Mouse (Mus musculus): ENCODE results near the gene Smim1.

Smim1 gene

DNA sequence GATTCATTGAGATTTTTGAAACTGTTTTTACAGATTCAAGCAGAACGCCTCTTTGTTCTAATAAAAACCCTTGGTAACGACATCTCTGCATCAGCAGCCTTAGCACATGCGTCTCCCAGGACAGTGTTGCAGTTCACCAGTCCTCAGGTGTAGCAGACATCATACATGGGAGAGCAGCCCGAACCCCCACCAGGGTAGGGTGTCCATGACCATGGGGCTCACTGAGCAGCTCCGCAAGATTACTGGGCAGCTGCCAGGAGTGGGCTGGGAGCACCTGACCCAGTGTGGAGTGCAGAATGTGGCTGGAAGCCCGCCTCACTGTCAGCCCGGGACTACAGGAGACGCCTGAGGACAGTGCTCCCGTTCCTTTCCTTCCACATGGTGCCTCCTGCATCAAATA, 4.6 kb downstream of the Smim1 start:
- DNase-seq (ENCODE audit: low read depth, low spot score): no peak

DNA sequence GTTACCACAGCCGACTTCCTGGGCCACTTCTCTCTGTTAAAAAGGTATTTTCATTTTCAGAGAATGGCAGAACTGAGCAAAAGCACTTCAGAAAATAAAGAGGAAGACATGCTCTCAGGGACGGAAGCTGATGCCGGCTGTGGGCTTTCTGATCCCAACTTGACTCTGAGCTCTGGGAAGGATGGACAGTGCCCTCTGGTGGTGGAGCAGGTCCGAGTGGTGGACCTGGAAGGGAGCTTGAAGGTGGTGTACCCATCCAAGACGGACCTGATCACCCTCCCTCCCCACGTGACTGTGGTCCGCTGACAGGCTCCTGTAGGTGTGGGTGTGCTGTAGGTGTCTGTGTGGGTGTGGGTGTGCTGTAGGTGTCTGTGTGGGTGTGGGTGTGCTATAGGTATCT, 6.5 kb downstream of the Smim1 start:
- DNase-seq (ENCODE audit: low read depth, low spot score): peak; percentile 71

DNA sequence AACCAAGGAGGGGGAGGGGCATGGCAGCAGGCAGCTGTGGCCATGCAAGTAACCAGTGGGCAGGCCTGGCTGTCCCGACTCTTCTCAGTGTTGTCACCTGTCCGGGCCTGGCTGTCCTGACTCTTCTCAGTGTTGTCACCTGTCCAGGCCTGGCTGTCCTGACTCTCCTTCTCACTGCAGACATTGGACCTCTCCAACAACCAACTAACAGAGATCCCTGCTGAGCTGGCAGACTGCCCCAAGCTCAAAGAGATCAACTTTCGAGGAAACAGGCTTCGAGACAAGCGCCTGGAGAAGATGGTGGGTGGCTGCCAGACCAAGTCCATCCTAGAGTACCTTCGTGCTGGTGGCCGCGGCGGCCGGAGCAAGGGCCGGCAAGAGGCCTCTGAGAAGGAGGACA, 10.6 kb downstream of the Smim1 start:
- DNase-seq (ENCODE audit: low read depth, low spot score): peak; percentile 43

GRCm38 (mm10) chr4:154012132-154012882, 13.7 kb downstream of the Smim1 start:
- DNase-seq (ENCODE audit: low read depth, low spot score): peak; percentile 47

DNA sequence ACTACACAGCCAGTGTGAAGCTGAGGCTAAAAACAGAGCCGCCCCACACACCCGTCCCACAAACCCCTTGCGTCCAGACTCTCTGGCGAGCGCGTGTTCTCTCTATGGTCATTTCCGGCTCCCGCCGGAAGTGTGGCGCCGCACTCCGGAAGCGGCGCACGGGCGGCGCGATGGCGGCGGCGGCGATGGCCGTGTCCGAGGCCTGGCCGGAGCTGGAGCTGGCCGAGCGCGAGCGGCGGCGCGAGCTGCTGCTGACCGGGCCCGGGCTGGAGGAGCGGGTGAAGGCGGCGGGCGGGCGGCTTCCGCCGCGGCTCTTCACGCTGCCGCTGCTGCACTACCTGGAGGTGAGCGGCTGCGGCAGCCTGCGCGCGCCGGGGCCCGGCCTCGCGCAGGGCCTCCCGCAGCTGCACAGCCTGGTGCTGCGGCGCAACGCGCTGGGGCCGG, 14.4 kb downstream of the Smim1 start, which contains the start of gene Lrrc47:
Gene Lrrc47 (plus strand): TSS at position 86 of the 444 bp plus-strand sequence.
- peak; percentile 97 for DNase-seq (ENCODE audit: low read depth, low spot score)

DNA sequence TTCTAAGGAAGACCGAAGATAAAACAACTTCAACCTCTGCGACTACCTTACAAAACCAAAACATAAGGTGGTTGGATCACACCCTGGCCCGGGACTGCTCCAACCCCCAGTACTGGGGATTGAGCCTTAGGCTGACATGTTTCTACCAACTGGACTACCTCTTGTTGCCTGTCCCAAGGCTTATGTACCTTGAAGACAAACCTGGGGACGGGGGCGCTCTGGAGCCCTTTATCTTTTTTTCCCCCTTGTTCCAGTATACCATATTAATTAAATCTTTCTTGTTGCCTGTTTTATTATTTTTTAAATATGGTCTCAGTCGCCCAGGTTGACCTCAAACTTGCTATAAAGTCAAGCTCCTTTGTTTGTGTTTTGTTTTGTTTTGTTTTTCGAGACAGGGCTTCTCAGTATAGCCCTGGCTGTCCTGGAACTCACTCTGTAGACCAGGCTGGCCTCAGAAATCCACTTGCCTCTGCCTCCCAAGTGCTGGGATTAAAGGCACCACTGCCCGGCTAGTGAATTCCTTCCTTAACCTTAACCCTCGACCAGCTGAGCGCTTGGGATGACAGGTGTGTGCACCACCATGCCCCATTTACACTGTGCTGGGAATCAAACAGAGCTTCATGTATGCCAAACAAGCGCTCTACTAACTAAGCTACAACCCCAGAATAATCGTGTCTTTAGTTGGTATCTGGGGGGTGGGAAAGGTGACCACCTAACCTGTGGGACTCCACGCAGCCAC, 15.0 kb downstream of the Smim1 start:
- DNase-seq (ENCODE audit: low read depth, low spot score): no peak

DNA sequence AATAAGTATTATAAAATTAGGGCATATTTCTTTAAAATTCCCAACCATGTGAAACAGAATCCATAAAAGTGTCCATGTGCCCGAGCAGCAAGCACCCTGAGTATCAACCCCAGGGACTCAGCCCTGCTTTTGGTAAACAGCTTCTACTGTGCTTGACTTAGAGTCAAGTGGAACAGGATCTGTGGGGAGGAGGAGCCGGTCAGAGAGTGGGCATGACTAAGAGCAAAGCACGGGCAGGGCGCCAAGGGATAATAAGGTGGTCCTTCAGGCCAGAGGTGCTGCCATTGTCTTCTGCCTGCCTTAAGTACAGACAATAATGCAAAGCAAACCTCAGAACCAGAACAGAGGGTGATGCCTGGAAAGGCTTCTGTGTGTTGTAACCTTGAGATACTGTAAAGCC, 18.3 kb downstream of the Smim1 start:
- DNase-seq (ENCODE audit: low read depth, low spot score): no peak

DNA sequence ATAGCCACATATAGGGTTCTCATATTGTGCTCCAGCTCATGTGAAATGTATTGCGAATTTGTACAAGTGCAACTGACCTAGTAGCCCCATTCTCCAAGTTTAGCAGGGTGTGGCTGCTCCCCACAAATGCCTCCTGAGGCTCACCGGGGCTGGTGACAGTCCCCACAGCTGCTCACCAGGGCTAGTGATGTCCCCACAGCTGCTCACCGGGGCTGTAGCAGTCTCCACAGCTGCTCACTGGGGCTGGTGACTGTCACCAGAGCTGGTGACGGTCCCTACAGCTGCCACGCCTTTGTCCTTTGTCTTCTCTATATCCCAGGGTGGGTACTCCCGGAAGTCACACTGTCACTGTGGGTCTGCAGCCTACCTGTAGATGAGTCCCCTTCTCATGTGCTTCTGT, 19.8 kb downstream of the Smim1 start:
- DNase-seq (ENCODE audit: low read depth, low spot score): no peak

GRCm38 (mm10) chr4:154005488-154005887, 20.5 kb downstream of the Smim1 start:
- DNase-seq (ENCODE audit: low read depth, low spot score): peak; percentile 52

GRCm38 (mm10) chr4:153993505-153993904, 32.5 kb downstream of the Smim1 start:
- no peak for DNase-seq (ENCODE audit: low read depth, low spot score)

DNA sequence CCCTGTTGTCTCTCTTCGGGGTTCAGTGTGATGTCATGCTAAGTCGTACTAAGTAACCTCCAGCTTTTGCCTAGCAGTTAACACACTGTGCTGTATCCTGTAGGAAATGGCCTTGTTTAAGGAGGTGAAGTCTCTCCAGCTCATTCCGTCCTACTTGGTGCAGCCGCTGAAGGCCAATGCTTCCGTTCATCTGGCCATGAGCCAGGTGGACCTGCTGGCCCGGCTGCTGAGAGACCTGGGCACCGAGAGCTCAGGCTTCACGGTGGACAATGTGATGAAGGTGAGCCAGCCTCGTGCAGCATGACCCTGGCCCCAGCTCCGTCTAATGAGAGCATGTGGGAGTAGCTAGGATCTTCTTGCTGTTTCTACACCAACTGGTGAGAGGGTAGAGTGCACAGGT, 33.3 kb downstream of the Smim1 start:
- DNase-seq (ENCODE audit: low read depth, low spot score): no peak

DNA sequence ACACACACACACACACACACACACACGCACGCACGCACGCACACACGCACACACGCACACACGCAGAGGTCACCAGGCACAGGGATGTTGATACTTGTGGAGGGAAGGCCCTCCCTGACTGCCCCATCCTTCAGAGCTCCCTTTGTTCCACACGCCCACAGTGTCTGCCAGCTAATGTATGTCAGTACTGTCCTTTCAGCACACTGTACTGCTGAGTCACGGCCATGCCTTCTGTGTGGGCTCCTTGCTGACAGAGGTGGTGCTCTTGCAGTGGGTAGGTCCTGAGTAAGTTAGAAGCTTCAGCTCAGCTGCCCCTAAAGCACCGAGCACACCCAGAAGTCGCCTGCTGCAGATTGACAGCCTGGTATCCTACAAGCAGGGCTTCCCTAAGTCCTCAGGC, 45.6 kb downstream of the Smim1 start:
- peak; percentile 83 for DNase-seq (ENCODE audit: low read depth, low spot score)

DNA sequence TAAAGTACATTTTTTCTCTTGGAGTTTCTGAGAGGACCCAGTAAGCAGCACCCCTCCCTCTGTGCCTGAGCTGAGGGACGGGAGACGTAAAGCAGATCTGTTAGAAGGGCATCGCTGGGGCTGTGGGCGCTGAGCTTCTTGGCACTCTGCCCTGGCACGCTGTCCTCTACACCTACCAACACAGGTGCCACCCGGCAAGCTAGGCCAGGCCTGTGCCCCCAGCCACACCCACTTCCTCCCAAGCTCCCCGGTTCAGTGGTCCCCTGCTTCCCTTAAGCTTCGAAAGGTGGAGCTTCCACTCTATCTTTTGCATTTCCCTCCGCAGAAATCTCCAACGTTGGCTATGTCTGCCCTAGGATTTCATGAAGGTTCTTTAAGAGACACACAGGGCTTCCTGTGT, 46.8 kb downstream of the Smim1 start:
- no peak for DNase-seq (ENCODE audit: low read depth, low spot score)

- DNase-seq (ENCODE audit: low read depth, low spot score): no peak
These were observed 50.3 kb downstream of the Smim1 start for GRCm38 (mm10) chr4:153975768-153976167.

DNA sequence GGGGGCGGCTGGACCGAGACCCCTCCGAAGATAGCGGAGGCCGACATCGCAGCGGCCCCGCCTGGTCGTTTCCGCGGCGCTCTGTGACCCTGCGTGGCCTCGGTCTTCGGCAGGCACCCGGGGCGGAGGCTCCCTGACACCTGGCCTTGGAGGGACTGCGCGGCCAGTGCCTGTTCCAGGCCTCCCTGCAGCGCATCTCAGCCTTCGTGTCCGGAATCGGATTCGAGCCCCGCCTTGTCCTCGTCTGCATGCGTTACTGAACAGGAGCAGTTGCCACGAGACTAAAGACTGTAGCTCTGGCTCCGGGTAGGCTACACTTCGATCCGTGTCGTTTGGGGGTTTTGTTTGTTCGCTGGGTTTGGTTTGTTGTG, 50.8 kb downstream of the Smim1 start:
- no peak for DNase-seq (ENCODE audit: low read depth, low spot score)

- DNase-seq (ENCODE audit: low read depth, low spot score): peak; percentile 98
These were observed 51.4 kb downstream of the Smim1 start, which contains the start of the genes Dffb and Cep104 for GRCm38 (mm10) chr4:153974431-153975291. Gene Dffb, minus strand, starts transcription at chr4:153975126. Gene Cep104, plus strand, starts transcription at chr4:153975194.
